Mouse (Mus musculus) megakaryocyte, embryonic 14.5 days (primary cell): ENCODE results near the gene Ptpre.

Experiments
- FLI1 ChIP-seq: IDR thresholded peaks from 2 replicates; pipeline ENCODE4 v1.6.1; 2012; ENCODE audit warnings: low read length, inconsistent platforms, mixed read lengths
- GATA1 ChIP-seq: IDR thresholded peaks from 3 replicates; pipeline ENCODE4 v1.6.1; 2012; ENCODE audit warnings: mixed read lengths, low read length, inconsistent platforms, borderline replicate concordance

DNA sequence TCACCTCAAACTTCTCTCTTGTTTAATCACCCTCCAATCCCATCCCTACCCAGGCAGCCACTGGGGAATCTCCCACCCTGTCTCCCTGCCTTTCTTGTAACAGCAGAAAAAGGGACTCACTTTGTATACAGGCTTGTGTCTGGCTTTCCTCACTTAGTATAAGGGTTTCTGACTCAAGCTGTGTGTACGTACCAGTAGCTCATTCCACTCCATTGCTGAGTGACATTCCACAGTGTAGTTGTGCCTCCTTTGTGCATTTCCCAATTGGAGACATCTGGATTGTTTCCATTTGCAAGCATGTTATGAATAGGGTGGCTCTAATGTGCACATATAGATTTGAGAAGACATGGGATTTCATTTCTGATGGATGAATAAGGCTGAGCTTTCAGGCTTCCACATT, 23.0 kb downstream of the Ptpre start:
- TF ChIP-seq FLI1 (no peak), GATA1 (no peak)
